Mouse (Mus musculus) brain, embryonic 18.5 days (tissue): Measurements from ENCODE around the gene Eno3.

ENCODE experiments used
- DNase-seq: peaks from one replicate; pipeline ENCODE4 v3.0.0-alpha.2; 2012; ENCODE audit warnings: low read depth, low spot score

The Eno3 gene

DNA sequence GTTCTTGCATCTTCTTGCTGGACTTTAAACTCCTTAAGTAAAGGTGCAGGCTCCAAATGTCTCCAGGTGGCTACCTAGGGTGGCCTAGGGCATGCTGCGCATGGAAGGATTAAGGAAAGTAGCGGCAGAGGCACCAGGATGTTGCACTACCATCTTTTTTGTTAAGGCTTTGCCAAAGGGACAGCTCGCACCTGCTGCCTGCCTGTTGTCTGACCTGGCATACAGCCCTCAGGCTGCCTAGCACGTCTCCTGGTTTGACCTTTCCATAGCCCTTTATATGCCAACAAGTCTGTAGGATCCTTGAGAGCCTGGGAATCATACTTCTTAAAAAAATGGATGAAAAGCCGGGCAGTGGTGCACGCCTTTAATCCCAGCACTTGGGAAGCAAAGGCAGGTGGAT is 14.0 kb upstream of the Eno3 start:
- no peak for DNase-seq

DNA sequence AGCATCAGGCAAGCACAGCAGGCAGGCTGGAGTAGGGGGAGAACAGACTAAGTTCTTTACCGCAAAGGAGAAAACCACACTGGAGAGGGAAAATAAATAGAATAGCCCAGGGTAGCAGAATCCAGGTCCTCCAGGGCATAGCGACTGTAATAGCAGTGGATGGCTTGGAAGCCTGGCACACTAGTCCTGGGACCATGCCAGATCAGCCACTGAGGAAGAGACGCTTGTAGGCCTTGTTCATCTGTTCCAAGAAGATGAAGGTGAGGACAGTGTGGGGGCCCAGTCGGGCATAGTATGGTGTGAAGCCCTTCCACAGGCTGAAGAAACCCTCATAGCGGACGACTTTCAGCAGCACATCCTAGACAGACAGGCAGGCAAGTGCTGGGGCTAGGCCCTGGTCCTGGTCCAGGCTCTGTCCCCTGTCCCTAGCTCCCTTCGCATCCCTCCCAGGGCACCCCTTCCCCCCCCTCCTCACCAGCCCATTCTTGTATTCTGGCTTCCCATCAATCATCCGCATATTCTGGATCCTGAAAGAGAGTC is 12.4 kb upstream of the Eno3 start:
- DNase-seq = no peak

DNA sequence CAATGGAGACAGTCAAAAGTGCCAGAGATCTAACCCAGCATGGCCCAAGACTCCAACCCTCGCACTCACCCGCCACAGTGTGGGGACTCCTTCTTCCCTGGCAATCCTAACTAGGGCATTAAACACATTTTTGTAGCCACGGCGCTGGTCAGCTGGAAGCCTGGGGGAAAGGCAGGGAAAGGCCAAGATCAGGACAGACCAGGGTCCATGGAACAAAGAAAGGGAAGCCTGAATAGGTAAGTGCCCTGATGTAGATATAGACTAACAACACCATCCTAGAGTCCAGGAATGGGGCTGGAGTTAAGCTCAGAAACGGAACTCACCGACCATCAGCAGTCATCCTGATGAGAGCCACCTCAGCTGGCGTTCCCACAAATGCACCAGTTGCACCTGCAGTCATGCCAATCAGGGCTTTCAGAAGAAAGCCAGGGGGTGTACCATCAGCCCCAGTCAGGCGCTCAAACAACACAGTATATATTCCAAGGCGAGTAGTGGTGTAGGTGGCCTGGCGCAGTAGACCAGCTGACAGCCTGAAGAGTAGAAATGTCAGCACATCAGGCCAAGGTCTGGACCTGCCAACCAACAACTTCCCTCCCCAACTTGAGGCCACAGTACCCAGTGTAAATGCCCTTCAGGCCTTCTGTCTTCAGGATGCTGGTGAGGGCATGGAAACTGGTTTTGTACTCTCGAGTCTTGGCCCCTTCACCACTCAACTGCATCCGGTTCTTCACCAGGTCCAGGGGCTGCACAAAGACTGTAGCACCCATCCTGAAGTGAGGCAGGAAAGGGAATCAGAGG is 11.3 kb upstream of the Eno3 start:
- no peak for DNase-seq

DNA sequence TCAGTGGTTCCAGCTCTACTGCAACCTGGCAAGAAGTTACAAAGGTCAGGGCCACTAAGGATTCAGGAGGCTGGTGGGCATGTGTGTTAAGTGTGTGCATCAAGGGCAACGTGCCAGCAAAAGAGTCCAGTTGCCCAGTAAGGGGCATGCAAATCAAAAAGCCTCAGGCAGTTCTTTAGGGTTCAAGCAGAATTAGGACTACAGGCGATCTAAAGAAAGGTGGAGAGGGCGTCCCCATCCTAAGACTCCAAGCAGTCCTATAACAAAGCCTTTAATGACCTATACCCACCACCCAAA is 10.8 kb upstream of the Eno3 start:
- no peak for DNase-seq

DNA sequence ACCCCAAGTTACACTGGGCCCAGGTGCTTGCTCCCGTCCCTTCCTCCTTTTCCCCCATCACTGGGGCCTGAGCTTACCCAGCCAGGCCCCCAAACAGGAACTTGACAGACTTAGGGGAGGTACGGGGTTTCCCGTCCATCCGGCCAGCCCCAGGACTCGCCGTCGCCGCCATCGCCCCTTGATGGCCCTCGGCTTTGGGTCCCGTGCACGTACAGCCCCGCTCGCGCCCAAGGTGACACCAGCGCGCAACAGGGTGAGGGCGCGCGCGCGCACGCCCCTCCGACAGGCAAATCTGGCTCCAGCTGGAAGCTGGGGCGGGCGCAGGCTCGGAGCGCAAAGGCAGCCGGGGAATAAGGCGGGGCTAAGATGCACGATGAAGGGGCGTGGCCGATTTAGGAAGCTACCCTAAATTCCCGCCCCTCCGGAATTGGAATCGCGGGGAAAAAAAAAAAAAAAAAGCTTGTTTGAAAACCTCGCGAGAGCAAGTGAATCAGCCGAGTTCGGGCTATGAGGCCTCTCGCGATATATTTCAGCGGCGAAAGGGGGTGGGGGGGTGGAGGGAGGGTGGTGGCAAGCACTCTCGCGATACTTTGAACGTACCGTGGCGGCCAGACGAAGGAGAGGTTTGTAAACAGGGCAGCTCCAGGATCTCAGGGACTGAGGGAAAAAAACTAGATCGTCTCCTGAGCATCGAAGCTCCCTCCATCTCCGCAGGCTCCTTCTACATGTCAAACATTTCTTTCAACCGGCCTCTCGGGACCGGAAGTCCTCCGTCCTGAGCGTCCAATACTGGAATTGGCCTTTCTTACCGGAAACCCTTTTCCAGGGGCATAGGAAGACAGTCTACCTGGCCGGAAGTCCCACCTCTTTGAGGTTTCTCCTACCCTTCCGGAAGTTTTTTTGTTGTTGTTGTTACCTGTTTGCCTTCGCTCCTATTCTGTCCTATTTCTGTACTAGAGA is 10.0 kb upstream of the Eno3 start, which contains the start of the genes Rnf167 and Slc25a11:
Rnf167 (plus strand) TSS at position 545 of the 960 bp plus-strand sequence.
Slc25a11 (minus strand) TSS at position 789 of the 960 bp plus-strand sequence.
- DNase-seq = peak; percentile 99

DNA sequence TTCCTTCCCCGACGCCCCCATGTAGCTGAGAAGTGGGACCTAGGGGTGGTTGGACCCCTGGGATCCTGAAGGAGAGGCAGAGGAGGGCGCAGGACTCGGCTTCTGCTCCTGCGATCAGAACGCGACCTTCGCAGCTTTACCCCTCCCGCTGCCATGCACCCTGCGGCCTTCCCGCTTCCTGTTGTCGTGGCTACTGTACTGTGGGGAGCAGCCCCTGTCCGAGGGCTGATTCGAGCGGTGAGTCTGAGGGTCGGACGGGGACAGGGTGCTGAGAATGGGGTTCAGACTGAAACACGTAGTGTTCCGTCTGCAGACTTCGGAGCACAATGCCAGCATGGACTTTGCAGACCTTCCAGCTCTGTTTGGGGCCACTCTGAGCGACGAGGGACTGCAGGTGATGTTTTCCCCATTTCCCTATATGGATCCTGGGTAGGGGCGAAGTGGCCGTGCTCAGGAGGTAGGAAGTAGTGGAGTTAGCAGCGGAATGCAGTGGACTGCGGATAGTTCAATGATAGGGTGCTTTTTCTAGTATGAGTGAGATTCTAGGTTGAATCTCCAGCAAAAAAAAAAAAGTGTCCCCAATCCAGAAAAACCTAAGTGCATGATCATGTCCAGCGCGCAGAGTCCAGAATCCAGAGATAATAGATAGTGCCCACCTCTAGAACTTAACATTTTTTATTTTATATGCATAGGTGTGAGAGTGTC is 9.1 kb upstream of the Eno3 start:
- DNase-seq = no peak

DNA sequence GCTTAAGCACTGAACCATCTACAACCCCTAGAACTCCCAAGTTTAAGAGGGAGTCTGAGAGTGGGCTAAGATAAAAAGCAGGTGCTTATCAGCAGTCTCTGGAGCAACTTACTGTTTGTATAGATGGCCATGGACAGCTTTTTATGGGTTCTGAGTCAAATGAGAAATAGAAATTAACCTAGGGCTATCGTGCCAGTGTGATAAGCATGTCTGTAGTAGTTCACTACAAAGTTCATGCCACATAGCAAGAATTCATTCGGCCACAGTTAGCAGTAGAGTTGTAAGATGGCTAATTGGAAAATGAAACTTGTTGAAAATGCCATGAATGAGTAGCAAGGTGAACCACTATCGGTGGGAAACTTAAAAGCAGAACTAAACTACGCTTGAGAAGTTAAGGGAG is 8.5 kb upstream of the Eno3 start:
- no peak for DNase-seq

DNA sequence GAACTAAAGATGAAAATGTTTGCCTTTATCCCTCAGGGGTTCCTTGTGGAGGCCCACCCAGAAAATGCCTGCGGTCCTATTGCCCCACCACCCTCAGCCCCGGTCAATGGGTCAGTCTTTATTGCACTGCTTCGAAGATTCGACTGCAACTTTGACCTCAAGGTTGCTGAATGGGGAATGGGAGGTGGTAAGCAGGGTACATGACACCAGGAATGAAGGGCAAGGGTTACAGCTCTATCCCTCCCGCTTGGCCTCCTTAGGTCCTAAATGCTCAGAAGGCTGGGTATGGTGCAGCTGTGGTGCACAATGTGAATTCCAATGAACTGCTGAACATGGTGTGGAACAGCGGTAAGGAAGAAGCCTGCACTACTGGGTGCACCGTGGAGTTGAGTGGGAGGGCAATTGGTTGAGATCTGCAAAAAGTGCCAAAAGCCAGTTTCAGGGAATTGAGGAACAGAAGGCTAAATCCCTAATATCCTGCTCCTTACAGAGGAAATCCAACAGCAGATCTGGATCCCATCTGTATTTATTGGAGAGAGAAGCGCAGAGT is 7.7 kb upstream of the Eno3 start:
- DNase-seq = no peak

DNA sequence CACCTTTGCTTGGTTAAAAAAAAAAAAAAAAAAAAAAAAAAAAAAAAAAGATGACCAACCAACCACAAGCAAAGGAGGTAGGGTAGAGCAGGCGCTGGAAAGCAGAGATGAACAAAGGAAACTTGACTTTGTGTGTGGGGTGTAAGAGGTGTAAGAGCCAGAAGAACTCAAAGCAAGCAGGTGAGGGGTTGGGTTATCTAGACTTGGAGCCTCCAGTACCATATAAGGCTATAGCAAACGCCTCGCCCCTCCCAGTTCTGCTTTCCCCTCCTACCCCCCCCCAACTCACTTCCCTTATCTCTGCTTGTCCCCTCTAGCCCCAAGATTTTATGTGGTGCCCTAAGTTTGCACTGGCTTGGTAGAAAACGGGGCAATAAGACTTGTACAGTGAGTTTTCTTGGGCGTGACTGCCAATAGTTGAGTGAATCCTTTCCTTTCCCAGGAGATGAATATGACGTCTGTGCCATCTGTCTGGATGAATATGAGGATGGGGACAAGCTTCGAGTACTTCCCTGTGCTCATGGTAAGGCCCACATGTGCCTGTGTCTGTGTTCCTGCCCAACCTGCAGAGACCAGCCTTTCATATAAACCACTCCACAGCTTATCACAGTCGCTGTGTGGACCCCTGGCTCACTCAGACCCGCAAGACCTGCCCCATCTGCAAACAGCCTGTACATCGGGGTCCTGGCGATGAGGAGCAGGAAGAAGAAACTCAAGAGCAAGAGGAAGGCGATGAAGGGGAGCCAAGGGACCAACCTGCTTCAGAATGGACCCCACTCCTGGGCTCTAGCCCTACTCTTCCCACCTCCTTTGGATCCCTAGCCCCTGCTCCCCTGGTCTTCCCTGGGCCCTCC is 6.5 kb upstream of the Eno3 start:
- no peak for DNase-seq

DNA sequence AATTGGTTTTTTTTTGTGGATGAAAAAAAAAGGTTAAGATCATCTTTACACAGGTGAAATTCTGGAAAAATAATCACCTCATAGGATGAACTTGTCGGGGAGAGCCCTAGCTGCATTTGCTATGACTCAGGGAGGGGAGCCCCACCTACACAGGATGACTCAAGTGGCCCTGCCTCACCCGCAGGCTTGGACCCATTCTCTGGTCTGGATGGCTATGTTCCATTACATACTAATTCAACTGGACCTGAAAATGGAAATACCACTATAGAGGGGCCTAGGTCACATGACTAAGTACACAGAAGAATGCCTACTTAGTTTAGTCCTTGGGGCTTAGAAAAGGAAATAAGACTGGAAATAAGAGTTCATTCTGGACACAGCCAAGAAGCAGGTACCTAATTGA is 5.6 kb upstream of the Eno3 start:
- DNase-seq = no peak

DNA sequence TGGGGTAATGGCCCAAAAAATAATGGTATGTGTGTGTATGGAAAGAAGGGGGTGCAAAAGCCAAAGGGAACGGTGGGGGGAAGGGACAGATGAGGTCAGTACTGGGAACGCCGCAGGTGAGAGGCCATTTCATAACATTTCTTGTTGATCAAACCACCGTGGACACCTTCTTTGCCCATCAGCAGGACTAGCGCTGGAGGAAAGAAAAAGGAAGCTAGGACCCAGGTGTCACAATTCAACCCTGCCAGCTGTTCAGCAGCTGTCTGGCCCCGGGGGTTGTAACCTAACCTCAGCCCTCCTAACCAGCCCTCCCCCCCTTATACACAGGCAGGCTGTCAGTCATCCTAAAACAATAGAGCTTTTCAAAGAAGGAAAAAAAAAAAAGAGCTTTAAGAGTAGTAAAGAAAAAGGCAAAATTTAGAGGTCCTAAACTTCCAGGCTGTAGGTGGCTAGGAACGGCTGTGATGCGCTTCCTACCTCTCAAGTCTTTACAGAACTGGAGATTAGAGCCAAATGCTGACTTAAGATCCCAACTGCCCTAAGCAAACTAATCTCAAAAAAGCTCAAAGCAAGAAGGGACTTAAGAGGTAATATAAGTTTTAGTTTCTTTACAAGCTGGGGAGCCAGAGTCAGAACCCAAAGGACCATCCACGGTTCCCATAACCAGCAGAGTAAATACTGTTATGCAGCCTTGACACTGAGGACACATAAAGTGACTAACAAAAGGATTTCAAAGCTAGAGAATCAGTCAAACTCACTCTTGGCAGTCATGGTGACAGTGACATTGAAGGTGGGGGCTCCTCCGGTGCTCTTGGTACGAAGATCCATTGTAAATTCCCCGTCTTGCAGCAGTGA is 4.7 kb upstream of the Eno3 start:
- DNase-seq = no peak

DNA sequence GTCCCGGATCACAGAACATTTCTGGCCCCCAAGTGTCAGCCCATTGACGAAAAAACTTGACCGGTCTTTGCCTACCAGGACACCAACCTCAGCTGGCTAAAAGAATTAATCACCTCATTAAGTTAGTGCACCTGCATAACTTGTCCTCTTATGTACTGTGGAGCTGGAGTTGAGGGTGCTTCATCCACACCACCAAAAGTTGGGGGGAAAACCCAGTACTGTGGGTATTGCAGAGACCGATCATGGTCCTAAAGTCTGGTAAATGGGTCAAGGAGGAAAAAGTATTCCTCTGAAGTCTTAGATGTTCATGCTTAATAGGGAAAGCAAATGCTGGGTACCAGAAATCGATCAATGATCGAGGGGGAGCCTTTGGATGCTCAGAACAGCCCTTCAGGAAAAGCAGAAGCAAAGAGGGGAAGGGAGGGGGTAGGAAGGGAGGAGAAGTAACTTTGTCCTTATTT is 4.1 kb upstream of the Eno3 start:
- no peak for DNase-seq

DNA sequence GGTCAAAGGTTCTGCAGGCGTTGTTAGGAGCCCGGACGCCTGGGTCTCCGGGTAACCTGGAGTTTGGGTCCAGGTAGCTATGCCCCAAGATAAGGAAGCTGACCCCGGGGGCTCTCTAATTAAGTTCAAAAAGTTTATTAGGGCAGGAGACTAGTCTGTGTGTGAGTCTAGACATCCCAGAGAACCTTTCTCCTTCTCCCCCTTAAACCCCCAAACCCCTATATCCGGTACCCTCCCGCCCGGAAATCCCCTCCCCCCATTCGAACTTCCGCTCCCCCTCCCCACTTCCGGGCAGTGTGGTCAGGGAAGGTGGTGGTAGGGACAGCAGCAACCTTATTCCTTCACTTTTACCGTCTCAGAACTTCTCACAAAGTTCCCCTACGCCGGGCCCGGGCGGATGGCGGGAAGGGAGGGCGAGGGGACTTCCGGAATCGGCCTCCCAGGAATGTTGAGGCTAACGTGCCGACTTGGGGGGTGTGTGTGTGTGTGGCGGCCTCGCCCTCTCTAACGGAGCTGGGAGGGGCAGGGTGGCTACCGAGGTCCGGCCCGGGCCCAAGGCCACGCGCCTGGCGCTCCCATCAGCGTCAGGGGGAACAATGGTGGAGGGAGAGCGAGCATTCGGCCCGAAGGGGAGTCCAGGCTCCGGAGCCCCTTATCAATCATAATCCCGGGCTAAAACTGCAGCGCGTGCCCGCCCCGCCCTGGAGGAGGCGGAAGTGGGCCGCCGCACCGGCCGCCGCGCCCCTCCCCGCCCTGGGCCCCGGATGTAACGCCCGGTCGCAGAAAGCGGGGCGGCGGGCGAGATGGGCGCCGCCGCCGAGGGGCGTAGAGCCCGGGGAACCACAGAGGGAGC is 3.4 kb upstream of the Eno3 start:
- DNase-seq = no peak

DNA sequence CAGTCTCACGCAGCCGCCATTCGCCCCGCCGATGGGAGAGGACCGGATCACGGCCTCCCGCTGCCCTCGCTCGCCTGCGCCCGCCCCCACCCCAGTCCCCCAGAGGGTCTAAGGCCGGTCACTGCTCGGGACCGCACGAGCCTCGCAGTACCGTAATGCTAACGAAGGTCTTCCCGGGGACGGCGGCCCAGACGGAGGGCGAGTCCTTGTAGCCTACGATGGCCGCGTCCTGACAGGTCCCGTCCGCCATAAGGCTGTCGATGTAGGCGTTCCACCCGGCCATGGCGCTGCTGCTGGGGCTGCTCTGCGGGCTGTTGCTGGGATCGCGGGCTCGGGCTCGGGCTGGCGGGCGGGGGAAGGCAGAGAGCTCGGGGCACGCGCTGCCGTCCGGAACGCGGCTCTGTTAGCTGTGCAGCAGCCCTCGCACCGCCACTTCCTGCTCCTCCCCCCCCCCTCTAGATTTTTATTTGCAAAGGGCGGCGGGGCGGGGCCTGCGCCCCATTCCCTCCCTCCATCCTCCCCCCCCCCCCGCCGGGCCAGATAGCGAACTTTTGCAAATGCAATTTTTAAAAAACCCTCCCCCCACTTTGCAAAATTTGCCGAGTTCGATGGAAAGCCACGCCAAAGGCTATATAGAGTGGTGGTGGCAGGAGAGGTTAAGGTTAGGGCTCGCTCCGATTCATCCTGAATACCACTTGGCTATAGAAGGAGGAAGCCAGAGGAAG is 2.6 kb upstream of the Eno3 start, which contains the start of gene Pfn1:
Pfn1 (minus strand) TSS at position 447 of the 725 bp plus-strand sequence.
- DNase-seq = peak; percentile 72

DNA sequence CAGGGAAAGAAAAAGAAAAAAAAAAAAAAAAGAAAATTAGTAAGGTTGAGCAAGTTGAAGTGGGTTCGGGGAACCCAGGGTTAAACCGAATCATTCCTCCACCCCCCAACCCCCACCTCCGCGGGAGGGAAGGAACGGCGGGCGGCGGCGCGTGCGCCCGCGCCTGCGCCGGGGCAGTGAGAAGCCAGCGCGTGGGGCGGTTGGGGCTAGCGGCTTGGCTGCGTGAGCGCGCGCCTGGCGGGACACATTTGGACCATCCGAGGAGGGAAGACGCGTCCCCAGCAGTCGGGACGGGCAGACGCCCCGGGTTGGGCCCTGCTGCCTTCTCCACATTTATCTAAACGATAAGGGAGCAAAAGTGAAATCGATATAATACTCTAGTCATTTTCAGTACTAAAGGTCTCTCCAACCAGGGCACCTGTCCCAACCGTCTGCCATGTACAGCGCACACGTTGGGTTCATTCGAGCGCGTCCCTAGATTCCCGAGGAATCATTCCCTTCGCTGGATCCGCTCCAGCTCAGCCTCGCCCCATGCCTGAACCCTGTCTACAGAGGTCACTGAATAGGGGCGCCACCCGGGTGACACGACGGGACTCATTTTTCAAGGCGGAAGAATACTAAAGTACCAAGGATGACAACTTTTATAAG is 2.0 kb upstream of the Eno3 start:
- peak; percentile 67 for DNase-seq

DNA sequence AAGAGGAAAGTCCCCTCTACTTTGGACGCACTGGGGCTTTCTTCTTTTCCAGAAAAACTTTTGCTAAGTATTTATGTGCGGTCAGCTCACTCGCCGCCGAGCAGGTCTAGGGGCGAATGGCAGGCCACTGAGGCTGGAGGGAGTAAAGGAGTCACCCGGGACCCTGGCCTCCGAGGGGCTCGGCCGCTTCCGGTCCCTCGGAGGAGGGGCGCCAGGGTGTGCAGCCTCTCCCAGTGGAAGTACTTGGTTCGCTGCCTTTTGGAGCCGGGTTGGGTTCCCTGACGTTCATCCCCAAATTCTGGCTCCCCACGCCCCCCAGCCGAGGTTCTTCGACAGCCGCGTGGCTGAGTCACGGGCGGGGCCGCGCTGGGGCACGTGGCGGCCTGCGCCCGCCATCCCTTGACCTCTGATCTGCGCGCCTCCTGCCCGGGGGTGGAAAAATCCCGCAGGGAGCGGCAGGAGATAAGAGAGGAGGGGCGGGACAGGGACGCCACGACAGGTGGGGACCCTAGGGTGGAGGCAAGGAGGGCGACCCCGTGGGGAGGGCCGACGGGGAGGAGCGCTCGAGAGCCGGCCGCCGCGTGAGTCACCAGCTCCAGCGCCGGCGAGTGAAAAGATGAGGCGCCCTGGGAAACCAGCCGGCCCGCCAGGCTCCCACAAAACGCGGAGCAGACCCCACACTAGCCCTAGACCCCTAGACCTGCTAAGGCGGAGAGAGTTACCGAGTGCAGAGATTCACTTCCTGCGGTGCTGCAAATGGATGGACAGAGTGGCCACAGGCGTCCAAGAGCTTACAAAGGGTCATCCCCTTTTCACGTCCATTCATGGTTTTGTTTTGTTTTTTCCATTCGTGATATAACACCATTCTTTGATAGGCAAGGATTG is 1.2 kb upstream of the Eno3 start:
- no peak for DNase-seq
